Mouse (Mus musculus) lung, adult 2 months (tissue): ENCODE results near the gene Pnp2.

Source experiments
- CTCF ChIP-seq: fragments of 200-500 bp; IDR thresholded peaks from 2 replicates; pipeline ENCODE4 v1.5.1; 2011; ENCODE audit warnings: mild to moderate bottlenecking, low read length, control low read depth; ENCODE audit not compliant: insufficient read depth
- POLR2A ChIP-seq: fragments of 200-500 bp; IDR thresholded peaks from 2 replicates; pipeline ENCODE4 v1.6.1; 2011; ENCODE audit warnings: low read depth, mild to moderate bottlenecking, control low read depth, low read length, borderline replicate concordance; ENCODE audit errors: extremely low read depth

DNA sequence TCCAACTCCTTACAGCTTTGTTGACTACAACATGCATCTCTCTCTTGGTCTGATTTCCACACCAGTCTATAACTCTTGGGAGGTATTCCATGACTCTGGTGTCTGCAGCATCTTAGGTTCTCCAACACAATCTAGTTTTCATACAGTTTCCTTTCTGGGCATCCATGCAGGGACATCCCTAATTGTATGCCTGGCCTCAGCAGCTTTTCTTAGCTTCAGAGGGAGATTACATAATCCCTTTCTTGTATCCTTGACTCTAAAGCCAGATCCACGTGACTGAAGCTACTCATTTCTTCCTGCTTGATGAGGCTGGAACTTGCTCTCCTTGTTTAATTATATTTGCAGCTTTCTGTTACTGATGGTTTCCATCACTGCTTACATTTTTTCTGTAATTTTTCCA is 19.1 kb upstream of the Pnp2 start:
- no peak for TF ChIP-seq CTCF
- TF ChIP-seq POLR2A: no peak
